Mouse (Mus musculus): Measurements from ENCODE around the gene Prkce. TPM values are rescaled to one million over a fixed set of nuclear protein-coding genes. Genes with fewer than 3 reads are reported as not detected.

Prkce gene
- polyA plus RNA-seq, 1 experiment: 9.6 TPM

DNA sequence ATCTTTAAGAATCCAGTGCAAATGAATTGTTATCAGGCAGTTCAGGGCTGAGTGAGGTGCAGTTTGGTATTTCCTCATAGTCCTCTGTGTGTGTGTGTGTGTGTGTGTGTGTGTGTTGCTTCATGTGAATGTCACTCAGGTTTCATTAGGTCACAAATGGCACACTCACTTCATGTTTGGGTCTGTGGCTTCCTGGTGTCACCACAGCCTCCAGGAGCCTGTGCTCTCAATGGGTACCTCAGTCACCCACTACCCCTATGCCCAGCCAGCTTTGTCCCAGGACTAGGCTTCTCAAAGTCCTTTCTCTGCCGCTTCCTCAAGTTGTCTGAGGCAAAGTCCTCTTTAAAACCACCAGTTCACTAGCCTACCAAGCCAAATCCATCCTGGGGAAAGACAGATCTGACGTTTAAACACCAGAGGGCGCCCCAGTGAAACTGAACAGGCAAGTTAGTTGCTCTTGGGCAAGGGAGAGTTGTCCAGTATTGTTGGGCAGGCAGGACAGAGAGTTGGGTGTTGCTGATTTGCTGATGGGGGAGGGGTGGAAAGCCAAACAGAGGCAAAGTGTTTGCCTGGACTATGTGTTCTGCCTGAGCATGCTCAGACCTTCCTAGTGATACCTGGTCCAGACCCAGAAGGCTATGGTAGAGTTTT is 316.6 kb downstream of the Prkce start:
- TF ChIP-seq CTCF (IDR thresholded peaks at IDR 0.05; ENCODE audit: borderline replicate concordance, insufficient read depth, low read length): peak; percentile 37; the same call in 1 of the 2 replicates
- no peak for TF ChIP-seq POLR2A (IDR thresholded peaks at IDR 0.05; ENCODE audit: low read depth, low read length)
- Histone ChIP-seq H3K4me3 (ENCODE audit: insufficient read depth, low read length) (no peak overlapping the region), H3K4me1 (ENCODE audit: control insufficient read depth, insufficient read depth, low read length) (no peaks in the 10 kb centered on the region), H3K27ac (ENCODE audit: insufficient read depth, low read length) (no peak overlapping the region)

DNA sequence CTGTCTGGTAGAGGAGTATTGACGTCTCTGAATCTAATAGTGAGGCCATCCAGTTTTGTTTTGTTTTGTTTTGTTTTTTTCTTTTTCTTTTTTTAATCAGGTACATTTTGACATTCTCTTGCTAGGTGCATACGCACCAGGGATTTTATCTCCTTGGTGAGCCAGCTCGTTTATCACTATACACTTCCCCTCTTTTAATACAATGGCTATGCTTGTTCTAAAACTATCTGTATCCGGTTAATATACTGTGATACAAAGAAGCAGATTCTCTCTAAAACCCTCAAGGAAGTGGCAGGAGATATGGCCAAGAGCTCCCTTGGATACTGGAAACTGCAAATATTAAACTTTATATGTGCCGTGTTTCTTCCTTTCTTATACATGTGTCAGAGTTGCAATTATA is 319.1 kb downstream of the Prkce start:
- Histone ChIP-seq H3K4me3 (ENCODE audit: insufficient read depth, low read length) (no peak overlapping the region), H3K4me1 (ENCODE audit: control insufficient read depth, insufficient read depth, low read length) (no peaks in the 10 kb centered on the region), H3K27ac (ENCODE audit: insufficient read depth, low read length) (no peak overlapping the region)
- TF ChIP-seq CTCF (IDR thresholded peaks at IDR 0.05; ENCODE audit: borderline replicate concordance, insufficient read depth, low read length) (no peak), POLR2A (IDR thresholded peaks at IDR 0.05; ENCODE audit: low read depth, low read length) (no peak)

DNA sequence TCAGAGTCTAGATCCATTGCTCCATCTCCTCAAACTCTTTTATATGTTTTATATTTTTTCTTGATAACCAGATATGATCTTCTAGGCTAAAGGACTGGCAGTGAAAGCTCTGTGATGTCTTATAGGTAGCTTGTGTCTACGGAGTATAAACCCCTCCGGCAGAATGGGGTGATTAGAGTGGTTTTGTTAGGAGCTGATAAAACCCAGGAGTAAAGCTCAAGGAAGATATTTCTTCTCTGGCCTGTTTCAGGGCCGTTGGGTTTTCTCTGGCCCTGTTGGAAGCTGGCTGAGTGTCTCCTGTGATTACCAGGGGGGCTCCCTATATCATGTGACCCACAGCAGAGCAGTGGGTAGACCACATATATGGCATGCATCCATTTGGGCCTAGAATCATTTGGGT is 319.9 kb downstream of the Prkce start:
- TF ChIP-seq CTCF (IDR thresholded peaks at IDR 0.05; ENCODE audit: borderline replicate concordance, insufficient read depth, low read length) (no peak), POLR2A (IDR thresholded peaks at IDR 0.05; ENCODE audit: low read depth, low read length) (no peak)
- no peak overlapping the region for H3K27ac ChIP-seq (ENCODE audit: insufficient read depth, low read length)
- H3K4me1 ChIP-seq (ENCODE audit: control insufficient read depth, insufficient read depth, low read length): no peaks in the 10 kb centered on the region
- no peak overlapping the region for H3K4me3 ChIP-seq (ENCODE audit: insufficient read depth, low read length)

GRCm38 (mm10) chr17:86489827-86490226 is 322.2 kb downstream of the Prkce start:
- no peak for TF ChIP-seq POLR2A (IDR thresholded peaks at IDR 0.05; ENCODE audit: low read depth, low read length)
- no peak for TF ChIP-seq CTCF (IDR thresholded peaks at IDR 0.05; ENCODE audit: borderline replicate concordance, insufficient read depth, low read length)
- Histone ChIP-seq H3K4me3 (ENCODE audit: insufficient read depth, low read length) (no peak overlapping the region), H3K27ac (ENCODE audit: insufficient read depth, low read length) (no peak overlapping the region), H3K4me1 (ENCODE audit: control insufficient read depth, insufficient read depth, low read length) (no peaks in the 10 kb centered on the region)

DNA sequence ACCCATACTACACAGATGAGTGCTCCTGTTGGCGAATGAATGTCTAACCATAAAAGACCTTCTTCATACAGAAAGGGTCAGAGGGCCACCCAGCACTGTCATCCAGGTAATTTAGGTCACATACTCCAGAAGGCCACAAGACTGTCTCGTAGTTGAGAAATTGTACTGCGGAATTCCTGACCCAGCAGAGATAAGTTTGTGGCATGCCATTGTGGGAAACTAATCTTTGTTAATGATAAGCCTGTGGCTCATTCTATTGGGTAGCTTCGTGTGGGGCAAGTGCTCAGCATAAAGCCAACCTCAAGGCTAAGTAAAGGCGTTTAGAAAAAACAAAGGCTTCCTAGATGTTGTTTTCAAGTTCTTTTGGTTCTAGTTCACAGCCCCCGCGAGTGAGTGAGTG is 324.8 kb downstream of the Prkce start:
- no peak overlapping the region for H3K27ac ChIP-seq (ENCODE audit: insufficient read depth, low read length)
- no peaks in the 10 kb centered on the region for H3K4me1 ChIP-seq (ENCODE audit: control insufficient read depth, insufficient read depth, low read length)
- TF ChIP-seq POLR2A (IDR thresholded peaks at IDR 0.05; ENCODE audit: low read depth, low read length): no peak
- TF ChIP-seq CTCF (IDR thresholded peaks at IDR 0.05; ENCODE audit: borderline replicate concordance, insufficient read depth, low read length): no peak

DNA sequence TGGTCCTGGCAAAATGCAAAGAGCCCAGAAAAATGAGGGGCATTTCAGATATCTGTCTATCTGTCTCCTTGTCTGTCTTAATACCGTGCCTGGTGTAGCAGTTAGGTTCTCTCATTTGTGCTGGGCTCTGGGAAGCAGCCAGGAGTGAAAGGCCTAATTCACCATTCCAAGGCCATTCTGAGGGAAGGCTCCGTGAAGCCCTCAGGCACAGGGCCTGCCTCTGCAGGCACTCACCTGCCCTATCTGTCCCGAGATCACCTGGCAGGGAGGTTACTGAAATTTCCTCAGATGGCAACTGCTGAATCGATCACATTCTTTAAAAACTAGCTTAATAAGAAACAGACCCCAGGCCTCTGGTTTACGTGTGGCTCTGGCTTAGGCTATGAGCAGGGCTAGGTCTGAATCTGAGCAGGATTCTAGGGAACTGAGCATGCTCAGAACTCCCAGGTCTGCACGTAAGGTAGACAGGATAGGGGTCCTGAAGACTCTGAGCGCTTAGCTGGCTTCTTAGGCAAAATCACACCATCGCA is 326.4 kb downstream of the Prkce start:
- TF ChIP-seq POLR2A (IDR thresholded peaks at IDR 0.05; ENCODE audit: low read depth, low read length) (no peak), CTCF (IDR thresholded peaks at IDR 0.05; ENCODE audit: borderline replicate concordance, insufficient read depth, low read length) (no peak)
- no peak overlapping the region for H3K27ac ChIP-seq (ENCODE audit: insufficient read depth, low read length)

More for the DNA sequence above, 324.8 kb downstream of the Prkce start:
- no peak overlapping the region for H3K4me3 ChIP-seq (ENCODE audit: insufficient read depth, low read length)

GRCm38 (mm10) chr17:86494494-86494893 is 326.9 kb downstream of the Prkce start:
- no peak for TF ChIP-seq CTCF (IDR thresholded peaks at IDR 0.05; ENCODE audit: borderline replicate concordance, insufficient read depth, low read length)
- no peak for TF ChIP-seq POLR2A (IDR thresholded peaks at IDR 0.05; ENCODE audit: low read depth, low read length)
- Histone ChIP-seq H3K4me1 (ENCODE audit: control insufficient read depth, insufficient read depth, low read length) (no peaks in the 10 kb centered on the region), H3K27ac (ENCODE audit: insufficient read depth, low read length) (no peak overlapping the region), H3K4me3 (ENCODE audit: insufficient read depth, low read length) (no peak overlapping the region)

More for the DNA sequence above, 326.4 kb downstream of the Prkce start:
- Histone ChIP-seq H3K4me1 (ENCODE audit: control insufficient read depth, insufficient read depth, low read length) (no peaks in the 10 kb centered on the region), H3K4me3 (ENCODE audit: insufficient read depth, low read length) (no peak overlapping the region)

GRCm38 (mm10) chr17:86494895-86495294 is 327.3 kb downstream of the Prkce start:
- Histone ChIP-seq H3K4me1 (ENCODE audit: control insufficient read depth, insufficient read depth, low read length) (no peaks in the 10 kb centered on the region), H3K4me3 (ENCODE audit: insufficient read depth, low read length) (no peak overlapping the region), H3K27ac (ENCODE audit: insufficient read depth, low read length) (no peak overlapping the region)
- TF ChIP-seq POLR2A (IDR thresholded peaks at IDR 0.05; ENCODE audit: low read depth, low read length) (no peak), CTCF (IDR thresholded peaks at IDR 0.05; ENCODE audit: borderline replicate concordance, insufficient read depth, low read length) (no peak)

DNA sequence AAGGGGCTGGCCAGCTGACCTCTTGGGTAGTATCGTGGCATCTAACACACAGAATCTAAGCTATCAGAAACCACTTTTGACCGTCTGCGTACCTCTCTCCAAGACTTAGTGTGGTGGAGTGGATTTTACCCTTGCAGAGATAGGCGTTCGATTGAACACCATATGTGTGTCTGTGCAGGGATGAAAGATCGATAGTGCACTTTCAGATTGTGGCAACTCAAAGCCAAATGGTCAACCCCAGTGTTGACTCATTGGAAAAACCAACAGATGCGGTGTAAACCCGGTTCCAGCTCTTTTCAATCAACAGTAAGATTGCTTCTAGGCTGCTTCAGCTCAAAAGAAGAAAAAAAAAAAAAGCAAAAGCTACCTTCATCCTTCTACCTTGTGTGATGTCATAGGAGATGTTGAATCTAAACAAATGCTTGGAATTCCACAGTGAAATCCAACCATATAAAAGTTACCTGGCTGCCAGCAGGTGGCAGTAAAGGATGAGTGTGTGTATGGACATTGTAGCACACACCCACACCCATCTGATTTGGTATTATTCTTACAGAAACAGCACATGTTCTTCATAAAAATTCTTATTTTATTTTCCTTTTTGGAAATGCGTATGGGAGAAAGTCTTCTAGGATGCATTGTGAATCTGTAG is 328.7 kb downstream of the Prkce start:
- Histone ChIP-seq H3K4me1 (ENCODE audit: control insufficient read depth, insufficient read depth, low read length) (no peaks in the 10 kb centered on the region), H3K4me3 (ENCODE audit: insufficient read depth, low read length) (no peak overlapping the region), H3K27ac (ENCODE audit: insufficient read depth, low read length) (no peak overlapping the region)
- TF ChIP-seq CTCF (IDR thresholded peaks at IDR 0.05; ENCODE audit: borderline replicate concordance, insufficient read depth, low read length) (no peak), POLR2A (IDR thresholded peaks at IDR 0.05; ENCODE audit: low read depth, low read length) (no peak)

DNA sequence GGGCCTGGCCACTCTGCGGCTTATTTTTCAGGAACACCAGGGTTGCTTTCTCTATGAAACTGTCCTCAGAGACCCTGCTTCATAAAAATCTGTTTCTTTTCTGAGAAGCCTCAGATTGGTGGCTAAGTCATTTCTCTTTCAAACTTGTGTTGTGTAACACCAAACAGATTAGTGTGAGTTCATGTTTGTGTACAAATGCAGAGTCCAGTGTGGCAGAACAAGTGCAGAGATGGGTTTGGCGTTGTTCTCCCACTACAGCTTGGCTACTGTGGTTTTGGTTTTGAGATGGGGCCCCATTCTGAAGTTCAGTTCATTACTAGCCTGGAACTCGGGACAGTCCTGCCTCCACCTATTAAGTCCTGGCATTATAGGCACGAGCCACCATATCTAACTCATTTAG is 329.7 kb downstream of the Prkce start:
- Histone ChIP-seq H3K27ac (ENCODE audit: insufficient read depth, low read length) (no peak overlapping the region), H3K4me1 (ENCODE audit: control insufficient read depth, insufficient read depth, low read length) (no peaks in the 10 kb centered on the region), H3K4me3 (ENCODE audit: insufficient read depth, low read length) (no peak overlapping the region)
- TF ChIP-seq CTCF (IDR thresholded peaks at IDR 0.05; ENCODE audit: borderline replicate concordance, insufficient read depth, low read length) (no peak), POLR2A (IDR thresholded peaks at IDR 0.05; ENCODE audit: low read depth, low read length) (no peak)
